13 mouse cellular contexts compared by ENCODE assay signal in the genomic region with DNA sequence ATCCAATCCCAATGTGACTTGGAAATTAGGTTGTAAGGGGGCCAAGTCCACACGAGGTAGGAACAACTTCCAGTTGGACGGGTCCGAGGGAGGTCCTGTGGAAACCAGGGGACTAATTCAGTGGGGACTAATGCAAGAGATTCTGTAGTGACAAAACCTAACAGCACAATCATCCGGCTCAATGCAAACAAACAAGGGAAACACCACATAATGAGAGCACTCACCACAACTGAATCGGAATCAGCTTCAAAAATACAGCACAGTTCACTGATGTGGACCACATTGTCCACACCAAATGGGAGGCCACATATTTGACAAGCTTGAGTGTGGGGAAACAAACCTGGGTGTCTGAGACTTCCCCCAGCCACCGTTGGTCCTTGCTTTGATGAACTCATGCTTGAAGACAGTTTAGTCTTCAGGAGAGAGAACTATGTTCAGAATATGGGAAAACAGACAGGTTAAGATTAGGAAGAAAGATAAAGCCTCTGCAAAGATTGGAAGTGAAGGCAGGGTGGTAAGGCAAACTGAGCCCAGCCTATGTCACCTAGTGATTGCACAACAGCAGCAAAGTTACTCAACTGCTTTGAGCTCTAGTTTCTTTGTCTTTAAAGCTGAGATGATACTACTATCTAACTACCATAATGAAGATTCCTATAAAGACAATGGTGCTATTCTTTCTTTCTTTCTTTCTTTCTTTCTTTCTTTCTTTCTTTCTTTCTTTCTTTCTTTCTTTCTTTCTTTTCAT. TPM values are rescaled to one million over a fixed set of nuclear protein-coding genes. Genes with fewer than 3 reads are reported as not detected.
A peak's percentile ranks its signal among the peaks of the same experiment; 100 is the strongest.
DNase-seq lines count a peak whose midpoint lies in the region; ATAC-seq and TF ChIP-seq lines count a peak whose summit lies in the region.
"Had no signal": no experiment of that assay in that cellular context is flagged by ENCODE, and none has a peak within 500 bp of the region (broad histone marks: within the 10 kb centered on the region; RNA-seq: fewer than 3 reads in every experiment).

No protein-coding gene starts in this region.

- TF ChIP-seq EP300 in heart, postnatal 0 days (IDR thresholded peaks at IDR 0.05; ENCODE audit: low read depth): no peak
- TF ChIP-seq EP300 in liver, postnatal 0 days (IDR thresholded peaks at IDR 0.05; ENCODE audit: low read depth): no peak

- H3K4me3 ChIP-seq in heart, postnatal 0 days (ENCODE audit: low read depth, low read length): no peak overlapping the region
- H3K4me3 ChIP-seq in thymus, adult 2 months (ENCODE audit: control insufficient read depth, insufficient read depth, low read length): no peak overlapping the region
- H3K4me3 ChIP-seq in liver, postnatal 0 days (ENCODE audit: low read depth, low read length): no peak overlapping the region
- H3K4me3 ChIP-seq: heart, embryonic 13.5 days; limb, embryonic 15.5 days had no signal

- H3K4me1 ChIP-seq in heart, postnatal 0 days (ENCODE audit: control insufficient read depth, insufficient read depth): no peaks in the 10 kb centered on the region
- peaks cover 31% of the 10 kb centered on the region for H3K4me1 ChIP-seq in thymus, adult 2 months (replicated peaks; ENCODE audit: control insufficient read depth, insufficient read depth, low read length)
- peaks cover 32% of the 10 kb centered on the region for H3K4me1 ChIP-seq in liver, postnatal 0 days (ENCODE audit: insufficient read depth)

- no peaks in the 10 kb centered on the region for H3K9me3 ChIP-seq in heart, postnatal 0 days (replicated peaks; ENCODE audit: control insufficient read depth, low read length)
- H3K9me3 ChIP-seq in liver, postnatal 0 days (ENCODE audit: low read length): no peaks in the 10 kb centered on the region
- H3K9me3 ChIP-seq: heart, embryonic 13.5 days; limb, embryonic 15.5 days had no signal

- 68% methylated on average over 6 of the region's 6 CpGs for WGBS in heart, postnatal 0 days
- 41% methylated on average over 6 of the region's 6 CpGs for WGBS in thymus, adult 2 months
- 43% methylated on average over 6 of the region's 6 CpGs for WGBS in liver, postnatal 0 days (ENCODE audit: insufficient replicate concordance)

- ATAC-seq in heart, postnatal 0 days (ENCODE audit: insufficient read depth, low read depth): no peak
- no peak for ATAC-seq in liver, postnatal 0 days

- H3K4me2 ChIP-seq in heart, postnatal 0 days (ENCODE audit: low read depth, low read length): no peak overlapping the region
- H3K4me2 ChIP-seq in liver, postnatal 0 days (ENCODE audit: low read depth, low read length): 0 out of 2 replicates have a peak overlapping the region, but pooled peaks have one; percentile 39
- H3K4me2 ChIP-seq: heart, embryonic 13.5 days; hindbrain, embryonic 14.5 days; limb, embryonic 15.5 days had no signal

- TF ChIP-seq CTCF in heart, postnatal 0 days (IDR thresholded peaks at IDR 0.05; ENCODE audit: low read depth): no peak
- TF ChIP-seq CTCF in thymus, adult 2 months (IDR thresholded peaks at IDR 0.05; ENCODE audit: borderline replicate concordance, control insufficient read depth, extremely low read depth, insufficient read depth, low read length, poor library complexity): no peak
- TF ChIP-seq CTCF in liver, postnatal 0 days (IDR thresholded peaks at IDR 0.05; ENCODE audit: low read depth): no peak

- no peak for DNase-seq in heart, postnatal 0 days (ENCODE audit: low spot score)
- DNase-seq in heart, postnatal 25 days (ENCODE audit: low spot score): no peak
- no peak for DNase-seq in thymus, adult 2 months
- no peak for DNase-seq in thymus, postnatal 0 days (ENCODE audit: low spot score)
- DNase-seq in liver, postnatal 0 days: no peak
- DNase-seq in cerebellum, postnatal 36 days: no peak
- DNase-seq in heart, adult 8-10 months (ENCODE audit: low spot score): no peak
- DNase-seq in right cerebral cortex, adult 18-20 months: no peak
- DNase-seq: cerebellum, adult 8-10 months; forebrain, postnatal 0 days had no signal

- intact Hi-C loops in heart, postnatal 25 days (cut with DNase I): no loop called here

- no peaks in the 10 kb centered on the region for H3K27me3 ChIP-seq in heart, postnatal 0 days (ENCODE audit: control insufficient read depth, insufficient read depth, low read length)
- H3K27me3 ChIP-seq in thymus, adult 2 months (ENCODE audit: control insufficient read depth, insufficient read depth, low read length): no peaks in the 10 kb centered on the region
- H3K27me3 ChIP-seq in liver, postnatal 0 days (ENCODE audit: insufficient read depth, low read length): no peaks in the 10 kb centered on the region

- no peak overlapping the region for H3K9ac ChIP-seq in heart, postnatal 0 days (replicated peaks; ENCODE audit: low read depth, low read length)
- no peak overlapping the region for H3K9ac ChIP-seq in liver, postnatal 0 days (replicated peaks)
- H3K9ac ChIP-seq: forebrain, postnatal 0 days; heart, embryonic 13.5 days; hindbrain, embryonic 14.5 days; limb, embryonic 15.5 days had no signal

- H3K27ac ChIP-seq in heart, postnatal 0 days (ENCODE audit: low read depth): peak overlapping the region; percentile 43; the same call in 1 of the 2 replicates
- H3K27ac ChIP-seq in thymus, adult 2 months (ENCODE audit: control insufficient read depth, insufficient read depth, low read length): peak overlapping the region; percentile 71
- H3K27ac ChIP-seq in liver, postnatal 0 days (ENCODE audit: low read depth): peak overlapping the region; percentile 73
- H3K27ac ChIP-seq: heart, embryonic 13.5 days; hindbrain, embryonic 14.5 days; limb, embryonic 15.5 days had no signal

- H3K36me3 ChIP-seq in heart, postnatal 0 days (replicated peaks; ENCODE audit: control insufficient read depth, insufficient read depth, low read length): no peaks in the 10 kb centered on the region
- H3K36me3 ChIP-seq in thymus, adult 2 months (ENCODE audit: control insufficient read depth, insufficient read depth, low read length): no peaks in the 10 kb centered on the region
- no peaks in the 10 kb centered on the region for H3K36me3 ChIP-seq in liver, postnatal 0 days (replicated peaks; ENCODE audit: insufficient read depth, low read length)
- H3K36me3 ChIP-seq: heart, embryonic 13.5 days; limb, embryonic 15.5 days had no signal

- TF ChIP-seq POLR2A in thymus, adult 2 months (IDR thresholded peaks at IDR 0.05; ENCODE audit: control insufficient read depth, extremely low read depth, insufficient read depth, low read length, poor library complexity): no peak

RNA-seq across cellular contexts. Expression of a gene that starts 50.2 kb away (rescaled TPM):
- total RNA-seq in heart, postnatal 0 days (2014; rRNA removed; ENCODE audit: low replicate concordance): 24.1 and 28.8 TPM in 2 replicates
- 27.3 and 28.9 TPM in 2 replicates for polyA plus RNA-seq in heart, postnatal 0 days (2015; fragmentation: Nextera tagmentation; extraction: Ambion mirVana)
- 10 to 100 TPM; 27.8 to 28.0 TPM for total RNA-seq in heart, postnatal 25 days (2021)
- polyA plus RNA-seq in thymus, adult 2 months (2012; rRNA removed): 20.8 and 21.2 TPM in 2 replicates
- polyA plus RNA-seq in thymus, postnatal 0 days (2015; fragmentation: Nextera tagmentation; extraction: Ambion mirVana): 71.9 and 72.7 TPM in 2 replicates
- polyA plus RNA-seq in liver, postnatal 0 days (2015; fragmentation: Nextera tagmentation; extraction: Ambion mirVana): 19.2 and 20.2 TPM in 2 replicates
- total RNA-seq in heart, adult 8-10 months (2022): 10 to 100 TPM; 24.4 to 32.6 (median 30.2) TPM
